Mouse (Mus musculus) kidney, postnatal 0 days (tissue): ENCODE measurements around the gene Rhbdf2. TPM values are rescaled to one million over a fixed set of nuclear protein-coding genes. Genes with fewer than 3 reads are reported as not detected.
A peak's percentile ranks its signal among the peaks of the same experiment; 100 is the strongest.

Experiments used
- ATAC-seq: fragments of 200-750 bp; cut with Nextera tagmentation; replicated peaks from 2 replicates; pipeline ENCODE4 v1.8.0; 2017; ENCODE audit warnings: low read depth, moderate number of reproducible peaks, moderate TSS enrichment, moderate library complexity; ENCODE audit not compliant: low FRiP score
- DNase-seq: peaks from one replicate; pipeline ENCODE4 v3.0.0-alpha.2; 2016; ENCODE audit warnings: low spot score
- H3K27ac ChIP-seq: fragments of 300-500 bp; sonication (generic); 2 replicates; pipeline ENCODE4 v1.5.1; 2014; ENCODE audit warnings: mild to moderate bottlenecking
- H3K27me3 ChIP-seq: fragments of 300-500 bp; sonication (generic); 2 replicates; pipeline ENCODE4 v1.6.1; 2014; ENCODE audit warnings: low read length, mixed read lengths; ENCODE audit not compliant: insufficient read depth
- H3K36me3 ChIP-seq: fragments of 300-500 bp; sonication (generic); 2 replicates; pipeline ENCODE4 v1.6.1; 2014; ENCODE audit warnings: low read length, mixed read lengths; ENCODE audit not compliant: insufficient read depth
- H3K4me1 ChIP-seq: fragments of 300-500 bp; sonication (generic); replicated peaks from 2 replicates; pipeline ENCODE4 v1.6.1; 2014; ENCODE audit warnings: antibody characterized with exemption, low read length, mixed read lengths; ENCODE audit not compliant: insufficient read depth
- H3K4me2 ChIP-seq: fragments of 300-500 bp; sonication (generic); 2 replicates; pipeline ENCODE4 v1.6.1; 2014; ENCODE audit warnings: mild to moderate bottlenecking, low read length, moderate library complexity, mixed read lengths
- H3K4me3 ChIP-seq: fragments of 300-500 bp; sonication (generic); replicated peaks from 2 replicates; pipeline ENCODE4 v1.5.1; 2014; ENCODE audit warnings: low read depth, low read length
- H3K9ac ChIP-seq: fragments of 300-500 bp; sonication (generic); 2 replicates; pipeline ENCODE4 v1.6.1; 2014; ENCODE audit warnings: low read depth, low read length
- H3K9me3 ChIP-seq: fragments of 300-500 bp; sonication (generic); replicated peaks from 2 replicates; pipeline ENCODE4 v1.6.1; 2016; ENCODE audit warnings: low read length, inconsistent platforms, mixed read lengths
- CTCF ChIP-seq: IDR thresholded peaks from 2 replicates; pipeline ENCODE4 v1.5.1; 2016; ENCODE audit warnings: antibody characterized with exemption, low read depth, mild to moderate bottlenecking, moderate library complexity
- WGBS: fragments of 180-500 bp; shearing (Covaris S2); extraction: QIAGEN DNeasy Blood & Tissue Kit; methylation state at CpG from one replicate; pipeline ENCODE4 v1.1.7; 2014; 5-methylcytosine and 5-hydroxymethylcytosine counted together
- polyA plus RNA-seq: library from polyadenylated mRNA; unstranded; fragments of >200 nt; fragmentation: Nextera tagmentation; extraction: Ambion mirVana; gene quantifications from 2 replicates; pipeline ENCODE4 v1.2.1, GENCODE M21; 2015

Rhbdf2 gene
- polyA plus RNA-seq, 1 experiment from 2014 or later, result 9.0 TPM

DNA sequence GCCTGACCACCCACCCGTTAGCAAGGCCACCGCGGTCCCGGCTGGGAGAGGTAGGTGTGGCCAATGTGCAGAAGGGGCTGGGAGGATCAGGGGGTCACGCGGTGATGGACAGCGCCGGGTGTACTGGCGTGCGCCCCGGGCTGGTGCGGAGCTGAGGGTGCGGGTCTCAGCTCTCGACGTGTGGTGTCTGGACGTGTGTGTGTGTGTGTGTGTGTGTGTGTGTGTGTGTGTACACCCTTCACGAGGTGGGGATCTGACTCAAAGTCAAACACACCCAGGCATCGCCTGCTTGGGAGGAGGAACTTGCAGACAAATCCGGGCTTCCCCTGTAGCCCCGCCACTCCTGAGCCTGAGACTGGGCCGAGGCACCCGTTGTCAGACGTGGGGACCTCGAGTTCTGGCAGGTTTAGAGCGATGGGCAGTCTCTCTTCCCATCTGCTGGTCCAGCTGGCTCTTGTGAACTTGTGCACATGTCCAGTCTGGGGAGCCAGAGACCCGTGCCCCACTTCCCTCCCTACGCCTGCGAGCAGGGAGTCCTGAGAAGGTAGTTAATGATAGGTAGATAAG is 27.5 kb upstream of the Rhbdf2 start, which contains the start of gene Cygb:
Gene Cygb (minus strand): TSS at position 59 of the 567 bp plus-strand sequence.
- WGBS, result 6% methylated on average over 28 of the region's 28 CpGs
- H3K27ac ChIP-seq, result no peak within 1 kb of the TSS
- ATAC-seq (no peak), DNase-seq (peak; percentile 53)
- H3K4me3 ChIP-seq, result peak within 1 kb of the TSS; percentile 45
- no peaks in the 10 kb centered on the region for H3K36me3 ChIP-seq
- peak within 1 kb of the TSS; percentile 58 for H3K9ac ChIP-seq
- peaks cover 15% of the 10 kb centered on the region for H3K4me1 ChIP-seq
- H3K4me2 ChIP-seq, result peak within 1 kb of the TSS; percentile 75
- TF ChIP-seq CTCF, result no peak
- peaks cover 6% of the 10 kb centered on the region; the same call in 1 of the 2 replicates for H3K27me3 ChIP-seq
- H3K9me3 ChIP-seq, result no peaks in the 10 kb centered on the region

DNA sequence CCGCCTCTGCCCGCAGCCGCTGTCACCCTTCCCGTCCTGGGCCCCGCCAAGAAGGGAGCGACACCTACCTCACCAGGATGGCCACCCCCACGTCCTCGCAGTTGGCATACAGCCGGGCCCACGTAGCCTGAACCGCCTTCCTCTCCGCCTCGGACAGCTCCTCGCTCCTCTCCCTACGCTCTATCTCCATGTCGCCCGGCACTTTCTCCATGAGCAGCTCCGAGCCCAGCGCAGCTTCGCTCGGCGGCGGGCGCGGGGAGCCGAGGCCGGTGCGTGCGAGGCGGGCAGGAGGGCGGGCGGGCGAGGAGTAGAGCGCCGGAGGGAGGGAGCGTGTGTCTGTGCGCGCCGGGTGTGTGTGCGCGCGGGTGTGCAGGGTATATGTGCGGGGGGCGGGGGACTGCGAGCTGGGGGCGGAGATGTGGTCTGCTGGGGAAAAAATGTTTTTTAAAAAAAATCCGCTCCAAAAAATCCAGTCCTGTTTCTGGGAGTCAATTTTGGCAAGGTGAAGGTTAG is 26.9 kb upstream of the Rhbdf2 start:
- DNase-seq (peak; percentile 57), ATAC-seq (no peak)
- Histone ChIP-seq H3K9me3 (no peaks in the 10 kb centered on the region), H3K4me2 (peak overlapping the region; percentile 75), H3K4me1 (peaks cover 15% of the 10 kb centered on the region), H3K9ac (peak overlapping the region; percentile 58), H3K36me3 (no peaks in the 10 kb centered on the region), H3K4me3 (peak overlapping the region; percentile 45), H3K27me3 (peaks cover 6% of the 10 kb centered on the region; the same call in 1 of the 2 replicates), H3K27ac (no peak overlapping the region)
- WGBS, result under 1% methylated on average over 44 of the region's 47 CpGs
- no peak for TF ChIP-seq CTCF

- TF ChIP-seq CTCF, result no peak
- Histone ChIP-seq H3K9ac (peak within 1 kb of the TSS; percentile 58), H3K4me3 (peak within 1 kb of the TSS; percentile 45), H3K27ac (no peak within 1 kb of the TSS), H3K36me3 (no peaks in the 10 kb centered on the region), H3K4me2 (peak within 1 kb of the TSS; percentile 75), H3K27me3 (peaks cover 6% of the 10 kb centered on the region; the same call in 1 of the 2 replicates), H3K4me1 (peaks cover 16% of the 10 kb centered on the region), H3K9me3 (no peaks in the 10 kb centered on the region)
- no peak for DNase-seq
- ATAC-seq, result no peak
- WGBS, result 7% methylated on average over 10 of the region's 10 CpGs
Measured at GRCm38 (mm10) chr11:116653234-116653633, 26.4 kb upstream of the Rhbdf2 start, which contains the start of gene Prcd. TSS of gene Prcd (plus strand) at chr11:116653534.

GRCm38 (mm10) chr11:116652330-116653098 is 25.7 kb upstream of the Rhbdf2 start:
- ATAC-seq (no peak), DNase-seq (no peak)
- Histone ChIP-seq H3K4me2 (peak overlapping the region; percentile 75), H3K9ac (0 out of 2 replicates have a peak overlapping the region, but pooled peaks have one; percentile 4), H3K4me3 (peak overlapping the region; percentile 45), H3K36me3 (no peaks in the 10 kb centered on the region), H3K27ac (no peak overlapping the region), H3K9me3 (no peaks in the 10 kb centered on the region), H3K27me3 (peaks cover 6% of the 10 kb centered on the region; the same call in 1 of the 2 replicates), H3K4me1 (peaks cover 14% of the 10 kb centered on the region; the same call in 1 of the 2 replicates)
- TF ChIP-seq CTCF, result no peak
- WGBS, result 66% methylated on average over 25 of the region's 25 CpGs

GRCm38 (mm10) chr11:116651339-116651738 is 24.5 kb upstream of the Rhbdf2 start:
- Histone ChIP-seq H3K36me3 (no peaks in the 10 kb centered on the region), H3K4me3 (no peak overlapping the region), H3K27ac (no peak overlapping the region), H3K9me3 (no peaks in the 10 kb centered on the region), H3K9ac (no peak overlapping the region), H3K4me2 (no peak overlapping the region), H3K4me1 (peaks cover 10% of the 10 kb centered on the region; the same call in 1 of the 2 replicates), H3K27me3 (peaks cover 6% of the 10 kb centered on the region; the same call in 1 of the 2 replicates)
- DNase-seq, result no peak
- no peak for TF ChIP-seq CTCF
- 86% methylated on average over 8 of the region's 8 CpGs for WGBS
- no peak for ATAC-seq

- no peak for TF ChIP-seq CTCF
- H3K4me3 ChIP-seq, result no peak overlapping the region
- peaks cover 10% of the 10 kb centered on the region; the same call in 1 of the 2 replicates for H3K4me1 ChIP-seq
- WGBS, result 87% methylated on average over 8 of the region's 8 CpGs
- no peaks in the 10 kb centered on the region for H3K9me3 ChIP-seq
- ATAC-seq (no peak), DNase-seq (no peak)
- H3K9ac ChIP-seq, result no peak overlapping the region
- H3K27ac ChIP-seq, result no peak overlapping the region
- no peak overlapping the region for H3K4me2 ChIP-seq
- no peaks in the 10 kb centered on the region for H3K36me3 ChIP-seq
- peaks cover 6% of the 10 kb centered on the region; the same call in 1 of the 2 replicates for H3K27me3 ChIP-seq
Measured at GRCm38 (mm10) chr11:116650811-116651210, 24.0 kb upstream of the Rhbdf2 start.
